Mouse (Mus musculus) hindbrain, embryonic 11.5 days (tissue): ENCODE data around the gene Dpysl5. TPM values are rescaled to one million over a fixed set of nuclear protein-coding genes. Genes with fewer than 3 reads are reported as not detected.
A peak's percentile ranks its signal among the peaks of the same experiment; 100 is the strongest.

ENCODE experiments used
- ATAC-seq: fragments of 200-750 bp; cut with Nextera tagmentation; 2 replicates; pipeline ENCODE4 v1.8.0; 2017; ENCODE audit warnings: mild to moderate bottlenecking, moderate TSS enrichment, moderate library complexity; ENCODE audit not compliant: low FRiP score
- DNase-seq: peaks from one replicate; pipeline ENCODE4 v3.0.0-alpha.2; 2015; ENCODE audit warnings: low spot score
- H3K27ac ChIP-seq: fragments of 300-500 bp; sonication (generic); 2 replicates; pipeline ENCODE4 v1.5.1; 2014; ENCODE audit warnings: mild to moderate bottlenecking, low read depth, low read length
- H3K27me3 ChIP-seq: fragments of 300-500 bp; sonication (generic); 2 replicates; pipeline ENCODE4 v1.6.1; 2014; ENCODE audit warnings: mild to moderate bottlenecking, low read length, moderate library complexity, mixed read lengths; ENCODE audit not compliant: control insufficient read depth, insufficient read depth
- H3K36me3 ChIP-seq: fragments of 300-500 bp; sonication (generic); 2 replicates; pipeline ENCODE4 v1.6.1; 2014; ENCODE audit warnings: mild to moderate bottlenecking, low read length, moderate library complexity, mixed read lengths; ENCODE audit not compliant: control insufficient read depth, insufficient read depth
- H3K4me1 ChIP-seq: fragments of 300-500 bp; sonication (generic); replicated peaks from 2 replicates; pipeline ENCODE4 v1.6.1; 2014; ENCODE audit warnings: low read length, mixed read lengths; ENCODE audit not compliant: control insufficient read depth, insufficient read depth
- H3K4me2 ChIP-seq: fragments of 300-500 bp; sonication (generic); replicated peaks from 2 replicates; pipeline ENCODE4 v1.6.1; 2014; ENCODE audit warnings: mild to moderate bottlenecking, low read depth, low read length
- H3K4me3 ChIP-seq: fragments of 300-500 bp; sonication (generic); 2 replicates; pipeline ENCODE4 v1.5.1; 2014; ENCODE audit warnings: low read depth, low read length
- H3K9ac ChIP-seq: fragments of 300-500 bp; sonication (generic); 2 replicates; pipeline ENCODE4 v1.6.1; 2014; ENCODE audit warnings: low read depth, low read length
- H3K9me3 ChIP-seq: fragments of 300-500 bp; sonication (generic); 2 replicates; pipeline ENCODE4 v1.6.1; 2016; ENCODE audit warnings: low read length; ENCODE audit not compliant: control insufficient read depth
- WGBS: fragments of 180-500 bp; shearing (Covaris S2); extraction: QIAGEN DNeasy Blood & Tissue Kit; methylation state at CpG from one replicate; pipeline ENCODE4 v1.1.7; 2014; 5-methylcytosine and 5-hydroxymethylcytosine counted together
- polyA plus RNA-seq: library from polyadenylated mRNA; unstranded; fragments of >200 nt; fragmentation: Nextera tagmentation; extraction: Ambion mirVana; gene quantifications from 2 replicates; pipeline ENCODE4 v1.2.1, GENCODE M21; 2014

Dpysl5 gene
- polyA plus RNA-seq, 1 experiment from 2014 or later = 90.1 TPM

GRCm38 (mm10) chr5:30790047-30790446 is 78.7 kb downstream of the Dpysl5 start:
- no peak overlapping the region for H3K4me3 ChIP-seq
- DNase-seq = no peak
- no peak overlapping the region for H3K9ac ChIP-seq
- H3K4me2 ChIP-seq = no peak overlapping the region
- H3K27me3 ChIP-seq = no peaks in the 10 kb centered on the region
- no peak for ATAC-seq
- H3K9me3 ChIP-seq = no peaks in the 10 kb centered on the region
- WGBS = 88% methylated on average over 3 of the region's 3 CpGs
- no peaks in the 10 kb centered on the region for H3K4me1 ChIP-seq
- H3K36me3 ChIP-seq = peaks cover 17% of the 10 kb centered on the region
- no peak overlapping the region for H3K27ac ChIP-seq

GRCm38 (mm10) chr5:30796125-30796524 is 84.8 kb downstream of the Dpysl5 start:
- Histone ChIP-seq H3K27me3 (no peaks in the 10 kb centered on the region), H3K36me3 (peaks cover 15% of the 10 kb centered on the region), H3K4me1 (no peaks in the 10 kb centered on the region), H3K4me2 (no peak overlapping the region), H3K27ac (no peak overlapping the region), H3K9ac (no peak overlapping the region), H3K9me3 (no peaks in the 10 kb centered on the region), H3K4me3 (no peak overlapping the region)
- DNase-seq (peak; percentile 86), ATAC-seq (peak; percentile 75)
- 18% methylated on average over 12 of the region's 12 CpGs for WGBS

- no peak overlapping the region for H3K4me2 ChIP-seq
- no peak for DNase-seq
- WGBS = 75% methylated on average over 7 of the region's 7 CpGs
- no peak overlapping the region for H3K27ac ChIP-seq
- ATAC-seq = 0 out of 2 replicates have a peak, but pooled peaks have one; percentile 25
- H3K9me3 ChIP-seq = no peaks in the 10 kb centered on the region
- no peak overlapping the region for H3K4me3 ChIP-seq
- no peak overlapping the region for H3K9ac ChIP-seq
- peaks cover 15% of the 10 kb centered on the region for H3K36me3 ChIP-seq
- no peaks in the 10 kb centered on the region for H3K4me1 ChIP-seq
- H3K27me3 ChIP-seq = no peaks in the 10 kb centered on the region
Measured at GRCm38 (mm10) chr5:30797482-30797881, 86.1 kb downstream of the Dpysl5 start.

- no peak overlapping the region for H3K9ac ChIP-seq
- WGBS = 76% methylated on average over 8 of the region's 8 CpGs
- no peak overlapping the region for H3K4me2 ChIP-seq
- H3K27ac ChIP-seq = no peak overlapping the region
- ATAC-seq = no peak
- no peaks in the 10 kb centered on the region for H3K27me3 ChIP-seq
- H3K36me3 ChIP-seq = peaks cover 15% of the 10 kb centered on the region
- H3K9me3 ChIP-seq = no peaks in the 10 kb centered on the region
- no peak overlapping the region for H3K4me3 ChIP-seq
- H3K4me1 ChIP-seq = no peaks in the 10 kb centered on the region
- no peak for DNase-seq
Measured at GRCm38 (mm10) chr5:30797982-30798381, 86.6 kb downstream of the Dpysl5 start.

- no peak overlapping the region for H3K4me2 ChIP-seq
- no peak overlapping the region for H3K9ac ChIP-seq
- no peak for DNase-seq
- no peaks in the 10 kb centered on the region for H3K4me1 ChIP-seq
- H3K36me3 ChIP-seq = peaks cover 11% of the 10 kb centered on the region
- no peaks in the 10 kb centered on the region for H3K9me3 ChIP-seq
- no peak for ATAC-seq
- no peak overlapping the region for H3K4me3 ChIP-seq
- H3K27ac ChIP-seq = no peak overlapping the region
- no peaks in the 10 kb centered on the region for H3K27me3 ChIP-seq
- 74% methylated on average over 6 of the region's 6 CpGs for WGBS
Measured at GRCm38 (mm10) chr5:30798965-30799364, 87.6 kb downstream of the Dpysl5 start.

DNA sequence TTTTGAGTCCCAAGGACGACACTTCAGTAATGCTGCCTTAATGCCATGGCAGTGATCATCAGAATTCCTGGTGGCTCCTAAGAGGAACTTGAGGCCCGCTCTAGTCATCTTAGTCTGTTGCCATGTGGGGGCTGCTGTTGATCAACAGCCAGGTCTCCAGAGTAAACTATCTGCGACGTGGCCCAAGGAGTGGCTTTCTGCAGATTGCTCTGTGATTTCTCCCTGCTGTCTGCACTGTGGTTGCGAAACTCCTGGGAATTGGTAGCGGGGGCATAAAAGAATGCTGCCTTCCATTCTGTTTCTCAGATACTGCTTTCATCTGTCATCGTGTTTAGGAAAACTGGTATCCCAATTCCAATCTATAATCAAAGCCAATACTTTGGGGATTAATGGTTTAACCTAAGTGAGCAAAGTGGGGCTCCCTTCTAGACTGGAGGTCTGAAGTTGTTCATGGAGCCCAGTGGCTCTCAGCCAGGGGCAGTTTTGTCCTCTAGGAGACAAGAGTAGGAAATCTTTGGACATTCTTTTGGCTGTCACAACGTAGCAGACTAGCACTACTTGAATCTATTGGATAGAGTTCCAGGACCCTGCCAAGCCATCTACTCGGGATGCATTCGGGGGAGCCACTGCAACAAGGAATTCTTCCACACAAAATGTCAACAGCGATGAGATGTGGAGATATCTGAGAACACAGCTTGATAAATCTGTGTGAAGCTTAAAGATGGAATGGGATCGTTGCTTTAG is 91.5 kb downstream of the Dpysl5 start:
- Histone ChIP-seq H3K4me3 (no peak overlapping the region), H3K4me1 (no peaks in the 10 kb centered on the region), H3K36me3 (no peaks in the 10 kb centered on the region), H3K4me2 (no peak overlapping the region), H3K27me3 (no peaks in the 10 kb centered on the region), H3K27ac (no peak overlapping the region), H3K9me3 (no peaks in the 10 kb centered on the region), H3K9ac (no peak overlapping the region)
- ATAC-seq = no peak
- DNase-seq = no peak
- WGBS = 83% methylated on average over 12 of the region's 12 CpGs

DNA sequence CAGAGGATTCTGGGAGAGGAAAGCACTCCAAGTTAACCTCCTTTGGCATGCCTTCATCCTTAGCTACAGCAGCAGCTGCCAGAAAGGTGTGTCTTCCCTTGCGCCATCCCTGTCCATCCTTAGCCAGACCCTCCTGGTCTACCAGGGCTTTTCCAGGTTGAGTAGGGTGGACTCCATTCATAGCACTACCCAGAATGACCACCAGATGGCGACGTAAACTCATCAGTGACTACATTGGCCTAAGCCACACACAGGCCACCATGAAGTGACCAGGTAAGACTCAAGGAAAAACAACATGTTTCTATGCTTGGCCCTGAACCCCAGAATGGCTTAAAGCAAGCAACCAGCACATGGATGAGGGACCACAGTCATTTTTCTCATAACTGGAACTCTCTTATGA is 94.7 kb downstream of the Dpysl5 start:
- H3K9me3 ChIP-seq = no peaks in the 10 kb centered on the region
- 11% methylated on average over 3 of the region's 3 CpGs for WGBS
- H3K4me1 ChIP-seq = no peaks in the 10 kb centered on the region
- no peak overlapping the region for H3K27ac ChIP-seq
- H3K27me3 ChIP-seq = no peaks in the 10 kb centered on the region
- H3K9ac ChIP-seq = no peak overlapping the region
- no peaks in the 10 kb centered on the region for H3K36me3 ChIP-seq
- no peak overlapping the region for H3K4me3 ChIP-seq
- no peak overlapping the region for H3K4me2 ChIP-seq
- DNase-seq (peak; percentile 94), ATAC-seq (peak; percentile 60)

DNA sequence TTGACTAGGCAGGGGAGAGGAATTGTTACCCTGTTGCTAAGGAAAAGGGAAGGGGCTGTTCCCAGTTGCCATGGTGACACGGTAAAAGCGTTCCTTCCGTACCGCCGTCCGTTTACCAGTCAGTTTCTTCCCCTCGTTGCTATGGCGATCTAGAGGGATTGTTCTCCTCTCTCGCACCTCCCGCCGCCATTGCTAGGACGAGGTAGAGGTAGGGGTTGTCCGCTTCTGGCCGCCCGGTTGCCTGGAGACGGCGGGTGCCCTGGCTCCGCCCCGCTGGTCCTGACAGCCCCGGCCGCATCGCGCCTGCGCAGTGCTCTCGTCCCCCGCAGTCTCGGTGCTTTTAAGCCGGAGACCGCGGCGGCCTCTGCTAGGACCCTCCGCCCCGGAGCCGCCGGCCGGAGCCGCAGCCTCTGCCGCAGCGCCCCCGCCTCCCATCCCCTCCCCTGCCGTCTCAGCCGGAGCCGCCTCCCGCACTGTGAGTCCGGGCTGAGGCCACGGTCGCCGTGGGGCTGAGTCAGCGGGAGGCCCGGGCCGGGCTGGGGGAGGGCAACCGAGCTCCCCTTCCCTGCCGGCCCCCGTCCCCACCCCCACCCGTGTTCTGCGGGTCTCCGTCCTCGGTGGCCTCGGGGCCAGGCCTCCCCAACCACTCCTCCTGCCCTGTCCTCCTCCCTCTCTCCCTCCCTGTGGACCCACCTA is 103.2 kb downstream of the Dpysl5 start, which contains the start of gene Mapre3:
Mapre3 (plus strand) TSS at position 218 of the 696 bp plus-strand sequence.
- DNase-seq (peak; percentile 98), ATAC-seq (peak; percentile 98)
- under 1% methylated on average over 41 of the region's 59 CpGs for WGBS
- no peaks in the 10 kb centered on the region for H3K36me3 ChIP-seq
- no peaks in the 10 kb centered on the region for H3K9me3 ChIP-seq
- peak within 1 kb of the TSS; percentile 77 for H3K4me3 ChIP-seq
- peaks cover 8% of the 10 kb centered on the region; the same call in 1 of the 2 replicates for H3K4me1 ChIP-seq
- peak within 1 kb of the TSS; percentile 89 for H3K27ac ChIP-seq
- no peaks in the 10 kb centered on the region for H3K27me3 ChIP-seq
- H3K4me2 ChIP-seq = peak within 1 kb of the TSS; percentile 64
- peak within 1 kb of the TSS; percentile 85 for H3K9ac ChIP-seq
